Mouse (Mus musculus): ENCODE results near the gene Snx33. TPM values are rescaled to one million over a fixed set of nuclear protein-coding genes. Genes with fewer than 3 reads are reported as not detected.

Snx33 gene
- 2.2 and 3.1 TPM in 2 replicates for polyA plus RNA-seq (2015; fragmentation: Nextera tagmentation; extraction: Ambion mirVana)

DNA sequence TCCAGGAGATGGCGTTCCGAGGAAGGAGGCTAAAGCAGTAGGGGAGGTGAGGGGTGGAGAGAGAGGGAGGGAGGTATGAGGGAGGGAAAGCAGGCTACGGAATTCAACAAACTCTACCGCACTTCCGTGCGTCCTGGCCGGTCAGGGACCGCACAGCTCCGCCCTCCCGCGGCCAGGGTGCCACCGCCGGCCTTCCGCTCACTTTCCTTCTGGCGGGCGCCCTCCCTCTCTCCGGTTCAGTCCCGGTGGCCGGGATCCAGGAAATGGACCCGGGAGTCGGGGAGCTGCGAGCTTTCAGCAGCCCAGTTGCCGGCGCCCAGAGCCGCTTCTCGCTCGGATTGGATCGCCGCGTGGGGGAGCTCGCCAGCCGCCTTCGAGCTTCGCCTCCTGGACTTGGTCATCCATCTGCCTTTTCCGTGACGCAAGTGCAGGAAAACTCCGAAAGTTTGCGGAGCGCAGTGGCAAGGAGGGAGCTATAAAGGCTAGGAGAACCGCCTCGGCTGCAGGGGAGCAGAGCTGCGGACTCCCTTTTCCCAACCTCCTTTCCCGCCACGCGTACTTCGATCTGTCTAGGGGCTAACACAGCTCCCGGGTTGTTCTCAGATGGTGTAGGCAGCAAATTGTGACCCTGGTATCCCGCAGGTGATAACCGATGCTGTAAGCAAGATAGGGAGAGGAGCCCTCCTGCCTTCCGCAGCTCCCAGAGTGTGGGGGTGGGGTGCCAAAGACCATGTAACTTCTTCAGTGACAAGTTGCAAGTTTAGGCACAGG lies at the start of gene Snx33:
Gene Snx33 (minus strand): TSS at position 331 of the 771 bp plus-strand sequence.
- H3K27me3 ChIP-seq (replicated peaks; ENCODE audit: control insufficient read depth, insufficient read depth, low read length) = peaks cover 5% of the 10 kb centered on the region
- peak within 1 kb of the TSS; percentile 65 for H3K27ac ChIP-seq (ENCODE audit: low read length)
- peak within 1 kb of the TSS; percentile 68 for H3K9ac ChIP-seq (replicated peaks; ENCODE audit: low read depth, low read length)
- no peaks in the 10 kb centered on the region for H3K9me3 ChIP-seq (ENCODE audit: control insufficient read depth, low read length)
- peak within 1 kb of the TSS; percentile 59 for H3K4me3 ChIP-seq (replicated peaks; ENCODE audit: low read length)
- ATAC-seq = peak; percentile 88
- peak within 1 kb of the TSS; percentile 72 for H3K4me2 ChIP-seq (ENCODE audit: low read length)
- under 1% methylated on average over 50 of the region's 50 CpGs for WGBS
- peaks cover 25% of the 10 kb centered on the region for H3K4me1 ChIP-seq (replicated peaks; ENCODE audit: control insufficient read depth, insufficient read depth, low read length)
- no peaks in the 10 kb centered on the region for H3K36me3 ChIP-seq (ENCODE audit: control insufficient read depth, insufficient read depth)

DNA sequence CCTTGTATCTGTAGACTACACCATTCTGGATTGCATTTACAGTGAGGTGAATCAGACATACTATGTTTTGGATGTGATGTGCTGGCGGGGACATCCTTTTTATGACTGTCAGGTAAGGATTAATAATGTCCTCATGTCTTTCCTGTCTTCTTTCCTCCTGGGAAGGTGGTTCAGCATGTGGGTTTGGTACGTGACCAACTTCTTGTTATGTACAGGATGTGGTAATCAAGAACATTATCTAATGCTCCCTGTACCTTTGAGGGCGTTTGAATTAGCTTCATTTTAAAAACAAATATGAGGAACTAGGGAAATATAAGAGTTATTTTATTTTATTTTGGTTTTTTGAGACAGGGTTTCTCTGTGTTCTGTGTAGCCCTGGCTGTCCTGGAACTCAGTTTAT lies 47.0 kb upstream of the Snx33 start:
- Histone ChIP-seq H3K27ac (ENCODE audit: low read length) (no peak overlapping the region), H3K36me3 (ENCODE audit: control insufficient read depth, insufficient read depth) (peaks cover 4% of the 10 kb centered on the region; the same call in 1 of the 2 replicates), H3K9ac (replicated peaks; ENCODE audit: low read depth, low read length) (no peak overlapping the region), H3K4me2 (ENCODE audit: low read length) (no peak overlapping the region), H3K4me3 (replicated peaks; ENCODE audit: low read length) (no peak overlapping the region), H3K4me1 (replicated peaks; ENCODE audit: control insufficient read depth, insufficient read depth, low read length) (no peaks in the 10 kb centered on the region), H3K9me3 (ENCODE audit: control insufficient read depth, low read length) (no peaks in the 10 kb centered on the region), H3K27me3 (replicated peaks; ENCODE audit: control insufficient read depth, insufficient read depth, low read length) (no peaks in the 10 kb centered on the region)
- ATAC-seq = no peak
- 83% methylated on average over 3 of the region's 3 CpGs for WGBS

DNA sequence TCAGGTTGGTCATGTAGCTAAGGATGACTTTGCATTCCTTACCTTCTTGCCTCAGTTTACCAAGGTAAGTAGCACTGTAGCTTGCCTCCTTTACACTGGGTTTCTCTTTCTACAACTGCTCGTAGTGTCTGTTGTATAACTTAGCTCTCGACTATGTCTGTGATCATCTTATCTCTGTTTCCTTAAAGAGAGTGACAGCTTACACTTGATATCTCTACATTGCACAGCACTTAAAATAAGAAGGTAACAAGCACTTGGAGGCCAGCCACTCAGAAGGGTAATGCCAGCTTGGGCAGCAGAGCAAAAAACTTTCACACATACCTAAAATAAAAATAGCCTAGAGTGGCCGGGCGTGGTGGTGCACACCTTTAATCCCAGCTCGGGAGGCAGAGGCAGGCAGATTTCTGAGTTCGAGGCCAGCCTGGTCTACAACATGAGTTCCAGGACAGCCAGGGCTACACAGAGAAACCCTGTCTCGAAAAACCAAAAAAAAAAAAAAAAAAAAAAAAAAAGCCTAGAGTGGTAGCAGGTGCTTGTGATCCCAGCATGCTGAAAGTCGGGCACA lies 45.9 kb upstream of the Snx33 start:
- ATAC-seq = no peak
- WGBS = 95% methylated on average over 7 of the region's 8 CpGs

DNA sequence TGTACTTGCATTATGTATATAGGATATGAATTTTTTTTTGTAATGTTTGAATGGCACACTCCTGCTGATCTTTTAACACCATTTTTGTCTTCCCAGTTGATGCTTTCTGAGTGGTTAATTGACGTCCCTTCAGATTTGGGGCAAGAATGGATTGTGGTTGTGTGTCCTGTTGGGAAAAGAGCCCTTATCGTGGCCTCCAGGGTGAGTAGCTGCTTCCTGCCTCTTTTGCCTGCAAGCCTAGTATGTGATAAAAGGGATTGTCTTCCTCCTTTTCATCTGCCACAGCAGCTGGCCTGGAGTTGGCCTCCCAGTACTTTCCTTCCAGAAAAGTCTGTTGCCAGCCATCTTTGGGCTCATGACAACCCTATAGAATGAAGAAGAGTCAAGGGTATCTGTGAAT lies 42.0 kb upstream of the Snx33 start:
- no peak overlapping the region for H3K9ac ChIP-seq (replicated peaks; ENCODE audit: low read depth, low read length)
- H3K27ac ChIP-seq (ENCODE audit: low read length) = no peak overlapping the region
- 89% methylated on average over 2 of the region's 2 CpGs for WGBS
- no peaks in the 10 kb centered on the region for H3K9me3 ChIP-seq (ENCODE audit: control insufficient read depth, low read length)
- H3K36me3 ChIP-seq (ENCODE audit: control insufficient read depth, insufficient read depth) = peaks cover 4% of the 10 kb centered on the region; the same call in 1 of the 2 replicates
- H3K4me2 ChIP-seq (ENCODE audit: low read length) = no peak overlapping the region
- no peak overlapping the region for H3K4me3 ChIP-seq (replicated peaks; ENCODE audit: low read length)
- no peak for ATAC-seq
- H3K27me3 ChIP-seq (replicated peaks; ENCODE audit: control insufficient read depth, insufficient read depth, low read length) = no peaks in the 10 kb centered on the region
- H3K4me1 ChIP-seq (replicated peaks; ENCODE audit: control insufficient read depth, insufficient read depth, low read length) = no peaks in the 10 kb centered on the region

More for the DNA sequence above, 45.9 kb upstream of the Snx33 start:
- H3K9ac ChIP-seq (replicated peaks; ENCODE audit: low read depth, low read length) = no peak overlapping the region
- H3K36me3 ChIP-seq (ENCODE audit: control insufficient read depth, insufficient read depth) = peaks cover 4% of the 10 kb centered on the region; the same call in 1 of the 2 replicates
- no peaks in the 10 kb centered on the region for H3K27me3 ChIP-seq (replicated peaks; ENCODE audit: control insufficient read depth, insufficient read depth, low read length)
- H3K27ac ChIP-seq (ENCODE audit: low read length) = no peak overlapping the region
- H3K9me3 ChIP-seq (ENCODE audit: control insufficient read depth, low read length) = no peaks in the 10 kb centered on the region
- no peak overlapping the region for H3K4me3 ChIP-seq (replicated peaks; ENCODE audit: low read length)
- no peaks in the 10 kb centered on the region for H3K4me1 ChIP-seq (replicated peaks; ENCODE audit: control insufficient read depth, insufficient read depth, low read length)
- no peak overlapping the region for H3K4me2 ChIP-seq (ENCODE audit: low read length)

DNA sequence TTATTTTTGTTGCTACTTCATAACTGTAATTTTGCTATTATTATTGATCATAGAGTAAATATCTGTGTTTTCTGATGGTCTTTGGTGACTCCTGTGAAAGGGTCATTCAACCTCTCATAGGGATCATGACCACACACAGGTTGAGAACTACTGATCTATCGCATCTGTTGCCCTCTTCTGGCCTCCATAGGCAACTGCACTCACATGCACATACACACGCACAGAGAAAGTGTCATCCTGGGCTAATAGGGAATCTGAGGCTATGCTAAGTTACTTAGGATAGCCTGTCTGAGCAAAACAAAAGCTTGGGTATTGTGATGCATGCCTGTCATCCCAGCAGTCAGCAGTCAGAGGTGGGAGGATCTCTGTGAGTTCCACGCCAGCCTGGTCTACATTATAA lies 33.4 kb upstream of the Snx33 start:
- 96% methylated on average over 3 of the region's 3 CpGs for WGBS
- H3K27me3 ChIP-seq (replicated peaks; ENCODE audit: control insufficient read depth, insufficient read depth, low read length) = no peaks in the 10 kb centered on the region
- no peak overlapping the region for H3K27ac ChIP-seq (ENCODE audit: low read length)
- no peaks in the 10 kb centered on the region; the same call in 1 of the 2 replicates for H3K36me3 ChIP-seq (ENCODE audit: control insufficient read depth, insufficient read depth)
- H3K4me2 ChIP-seq (ENCODE audit: low read length) = no peak overlapping the region
- H3K4me3 ChIP-seq (replicated peaks; ENCODE audit: low read length) = no peak overlapping the region
- H3K4me1 ChIP-seq (replicated peaks; ENCODE audit: control insufficient read depth, insufficient read depth, low read length) = no peaks in the 10 kb centered on the region
- ATAC-seq = no peak
- H3K9me3 ChIP-seq (ENCODE audit: control insufficient read depth, low read length) = no peaks in the 10 kb centered on the region
- no peak overlapping the region for H3K9ac ChIP-seq (replicated peaks; ENCODE audit: low read depth, low read length)

DNA sequence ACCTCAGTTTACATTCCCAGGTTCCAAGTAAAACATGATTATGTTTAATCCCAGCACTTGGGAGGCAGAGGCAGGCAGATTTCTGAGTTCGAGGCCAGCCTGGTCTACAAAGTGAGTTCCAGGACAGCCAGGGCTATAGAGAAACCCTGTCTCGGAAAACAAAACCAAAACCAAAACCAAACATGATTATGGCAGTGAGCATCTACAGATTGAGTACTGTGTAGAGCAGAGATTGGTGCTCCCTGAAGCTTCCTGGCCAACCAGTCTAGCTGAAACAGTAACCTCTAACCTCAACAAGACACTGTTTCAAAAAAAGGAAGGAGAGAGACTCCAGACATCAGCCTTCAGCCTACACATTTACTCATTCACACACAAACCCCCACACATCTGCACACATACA lies 30.5 kb upstream of the Snx33 start:
- ATAC-seq = no peak
- no peak overlapping the region for H3K9ac ChIP-seq (replicated peaks; ENCODE audit: low read depth, low read length)

DNA sequence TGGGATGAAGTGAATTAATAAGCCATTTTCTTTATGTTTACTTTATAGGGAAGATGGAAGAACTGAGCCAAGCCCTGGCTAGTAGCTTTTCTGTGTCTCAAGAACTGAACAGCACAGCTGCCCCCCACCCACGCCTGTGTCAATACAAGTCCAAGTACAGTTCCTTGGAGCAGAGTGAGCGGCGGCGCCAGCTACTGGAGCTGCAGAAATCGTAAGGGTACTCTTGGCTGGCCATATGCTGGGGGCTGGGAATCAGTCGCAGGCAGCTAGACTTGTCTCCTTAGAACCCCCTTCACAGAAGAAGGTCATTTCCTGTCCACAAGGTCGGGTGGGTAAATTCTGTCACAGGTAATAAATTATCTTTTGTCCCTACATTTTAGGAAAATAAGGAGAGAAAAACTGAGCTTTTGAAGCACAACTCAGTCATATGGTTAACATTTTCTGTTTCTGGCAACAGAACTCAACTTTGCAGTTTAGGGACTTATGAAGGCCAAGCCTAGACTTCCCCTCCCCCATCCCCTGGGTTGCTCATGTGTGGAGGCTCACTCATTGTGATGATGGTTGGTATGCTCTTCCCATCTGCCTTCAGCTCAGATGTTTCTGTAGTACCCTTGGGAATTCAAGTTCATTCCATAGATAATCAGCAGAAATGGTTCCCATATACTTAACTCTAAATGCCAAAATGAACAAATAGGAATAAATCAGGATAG lies 28.9 kb upstream of the Snx33 start:
- 86% methylated on average over 7 of the region's 7 CpGs for WGBS
- no peaks in the 10 kb centered on the region for H3K36me3 ChIP-seq (ENCODE audit: control insufficient read depth, insufficient read depth)
- H3K27me3 ChIP-seq (replicated peaks; ENCODE audit: control insufficient read depth, insufficient read depth, low read length) = no peaks in the 10 kb centered on the region
- H3K4me1 ChIP-seq (replicated peaks; ENCODE audit: control insufficient read depth, insufficient read depth, low read length) = no peaks in the 10 kb centered on the region
- ATAC-seq = no peak
- no peaks in the 10 kb centered on the region for H3K9me3 ChIP-seq (ENCODE audit: control insufficient read depth, low read length)
- H3K27ac ChIP-seq (ENCODE audit: low read length) = no peak overlapping the region
- no peak overlapping the region for H3K4me3 ChIP-seq (replicated peaks; ENCODE audit: low read length)
- H3K9ac ChIP-seq (replicated peaks; ENCODE audit: low read depth, low read length) = no peak overlapping the region
- no peak overlapping the region for H3K4me2 ChIP-seq (ENCODE audit: low read length)

More for the DNA sequence above, 30.5 kb upstream of the Snx33 start:
- Histone ChIP-seq H3K27ac (ENCODE audit: low read length) (no peak overlapping the region), H3K4me1 (replicated peaks; ENCODE audit: control insufficient read depth, insufficient read depth, low read length) (no peaks in the 10 kb centered on the region), H3K27me3 (replicated peaks; ENCODE audit: control insufficient read depth, insufficient read depth, low read length) (no peaks in the 10 kb centered on the region), H3K9me3 (ENCODE audit: control insufficient read depth, low read length) (no peaks in the 10 kb centered on the region), H3K4me2 (ENCODE audit: low read length) (no peak overlapping the region), H3K4me3 (replicated peaks; ENCODE audit: low read length) (no peak overlapping the region), H3K36me3 (ENCODE audit: control insufficient read depth, insufficient read depth) (no peaks in the 10 kb centered on the region)
- 93% methylated on average over 2 of the region's 2 CpGs for WGBS

DNA sequence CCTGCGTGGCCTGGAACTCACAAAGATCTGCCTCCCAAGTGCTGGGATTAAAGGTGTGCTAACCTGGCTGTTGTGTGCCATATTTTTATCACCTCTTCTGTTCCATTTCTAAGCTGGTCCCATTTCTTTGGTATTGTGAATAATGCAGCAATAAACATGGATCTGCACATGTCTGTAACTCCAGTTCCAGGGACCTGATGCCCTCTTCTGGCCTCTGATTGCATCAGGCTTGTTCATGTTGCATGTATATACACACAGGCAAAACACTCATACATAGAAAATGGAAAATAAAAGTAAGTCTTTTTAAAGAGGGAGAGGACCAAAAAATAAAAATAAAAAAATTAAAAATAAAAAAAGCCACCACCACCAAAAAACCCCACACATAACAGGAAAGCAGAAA lies 25.4 kb upstream of the Snx33 start:
- 94% methylated on average over 1 of the region's 1 CpGs for WGBS
- Histone ChIP-seq H3K4me3 (replicated peaks; ENCODE audit: low read length) (no peak overlapping the region), H3K9me3 (ENCODE audit: control insufficient read depth, low read length) (no peaks in the 10 kb centered on the region), H3K36me3 (ENCODE audit: control insufficient read depth, insufficient read depth) (no peaks in the 10 kb centered on the region), H3K27ac (ENCODE audit: low read length) (no peak overlapping the region), H3K4me2 (ENCODE audit: low read length) (no peak overlapping the region), H3K4me1 (replicated peaks; ENCODE audit: control insufficient read depth, insufficient read depth, low read length) (peaks cover 12% of the 10 kb centered on the region), H3K27me3 (replicated peaks; ENCODE audit: control insufficient read depth, insufficient read depth, low read length) (no peaks in the 10 kb centered on the region), H3K9ac (replicated peaks; ENCODE audit: low read depth, low read length) (no peak overlapping the region)
- ATAC-seq = no peak

Measured in forebrain, embryonic 16.5 days (tissue).